Mouse (Mus musculus): Measurements from ENCODE around the gene Itpr1. TPM values are rescaled to one million over a fixed set of nuclear protein-coding genes. Genes with fewer than 3 reads are reported as not detected.

Gene Itpr1
- polyA plus RNA-seq, 1 experiment from 2014 or later, result 5.5 TPM

DNA sequence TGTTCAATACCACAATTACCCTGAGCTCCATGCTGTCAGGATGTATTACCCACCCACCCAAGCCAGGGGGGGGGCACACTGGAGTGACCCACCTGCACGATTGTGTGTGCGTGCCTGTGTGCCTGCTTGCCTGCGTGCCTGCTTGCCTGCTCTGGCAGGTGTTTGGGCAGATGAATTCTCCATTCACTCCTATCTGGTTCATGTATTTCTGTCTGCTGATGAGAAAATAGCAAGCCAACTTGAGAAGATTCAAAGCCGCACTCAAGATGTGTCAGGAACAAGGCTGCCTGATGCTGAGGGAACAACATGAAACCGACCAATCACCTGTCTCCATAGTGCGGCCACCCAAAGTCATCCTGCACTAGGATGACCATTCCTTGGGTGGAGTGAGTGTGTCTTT, 94.9 kb downstream of the Itpr1 start:
- 95% methylated on average over 6 of the region's 6 CpGs for WGBS

DNA sequence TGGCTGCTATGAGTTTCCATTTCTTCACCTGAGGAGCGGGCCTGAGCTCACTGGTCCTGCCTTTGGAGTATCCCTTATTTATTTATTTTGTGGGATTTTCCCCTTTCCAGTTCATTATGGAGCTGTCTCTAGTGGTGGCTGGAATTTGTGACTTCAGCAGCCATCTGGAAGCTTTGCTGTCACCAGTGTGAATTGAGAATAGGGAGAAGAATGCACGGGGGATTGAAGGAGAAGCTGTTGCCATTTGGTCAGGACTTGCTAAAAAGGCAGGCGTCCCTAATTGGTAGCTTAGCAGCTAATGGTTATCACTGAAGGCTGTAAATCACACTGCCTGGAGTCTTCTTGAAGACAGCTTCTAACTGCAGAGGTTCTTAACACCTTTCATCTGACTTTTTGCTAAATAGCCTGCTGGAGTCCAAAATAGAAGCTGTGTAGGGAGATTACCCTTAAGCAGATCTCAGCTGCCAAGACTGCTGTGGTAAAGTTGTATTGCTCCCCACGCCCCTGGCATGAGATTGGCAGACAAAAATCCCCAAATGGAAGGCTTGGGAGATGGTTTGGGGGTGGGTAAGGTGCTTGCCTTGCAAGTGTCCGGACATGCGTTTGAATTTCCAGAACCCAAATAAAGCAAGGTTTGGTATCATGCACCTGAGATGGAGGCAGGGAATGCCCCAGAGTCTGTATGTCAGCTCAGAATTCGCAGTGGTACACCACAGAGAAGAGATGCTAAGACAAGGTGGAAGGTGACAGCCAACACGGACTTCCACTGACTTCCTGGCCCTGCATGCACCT, 96.7 kb downstream of the Itpr1 start:
- H3K9ac ChIP-seq (replicated peaks; ENCODE audit: low read length), result no peak overlapping the region
- H3K36me3 ChIP-seq (ENCODE audit: control insufficient read depth, insufficient read depth, low read length), result no peaks in the 10 kb centered on the region
- DNase-seq, result no peak

More for the DNA sequence above, 94.9 kb downstream of the Itpr1 start:
- no peak for DNase-seq
- Histone ChIP-seq H3K36me3 (ENCODE audit: control insufficient read depth, insufficient read depth, low read length) (no peaks in the 10 kb centered on the region), H3K9ac (replicated peaks; ENCODE audit: low read length) (no peak overlapping the region), H3K4me3 (replicated peaks; ENCODE audit: low read depth, low read length) (no peak overlapping the region), H3K27me3 (ENCODE audit: control insufficient read depth, insufficient read depth, low read length) (no peaks in the 10 kb centered on the region), H3K4me1 (ENCODE audit: control insufficient read depth, insufficient read depth, low read length) (no peaks in the 10 kb centered on the region; the same call in 1 of the 2 replicates), H3K9me3 (ENCODE audit: control insufficient read depth, low read length) (no peaks in the 10 kb centered on the region), H3K4me2 (ENCODE audit: low read length) (no peak overlapping the region), H3K27ac (replicated peaks; ENCODE audit: low read depth, low read length) (no peak overlapping the region)
- no peak for ATAC-seq (ENCODE audit: low FRiP score, low TSS enrichment)

DNA sequence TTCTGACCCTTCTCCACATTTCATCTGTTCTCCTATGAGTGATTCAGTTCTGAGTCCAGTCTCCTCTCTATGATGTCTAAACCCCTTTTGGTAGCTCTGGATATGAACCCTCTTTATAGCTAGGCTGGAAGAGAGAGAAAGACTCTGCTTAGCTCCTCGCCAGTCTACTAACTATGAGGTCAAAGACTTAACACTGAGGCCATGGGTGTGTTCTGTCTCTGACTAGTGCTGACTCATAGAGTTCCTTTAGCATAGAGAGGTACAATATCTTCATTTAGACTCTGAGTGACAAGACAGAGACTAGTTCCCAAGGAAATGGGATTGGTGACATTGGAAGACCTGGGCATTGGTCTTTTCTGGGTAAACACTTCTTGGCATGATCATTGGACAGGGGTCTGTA, 100.2 kb downstream of the Itpr1 start:
- no peak overlapping the region for H3K9ac ChIP-seq (replicated peaks; ENCODE audit: low read length)
- no peak overlapping the region for H3K4me2 ChIP-seq (ENCODE audit: low read length)
- H3K36me3 ChIP-seq (ENCODE audit: control insufficient read depth, insufficient read depth, low read length), result no peaks in the 10 kb centered on the region
- no peaks in the 10 kb centered on the region for H3K27me3 ChIP-seq (ENCODE audit: control insufficient read depth, insufficient read depth, low read length)
- ATAC-seq (ENCODE audit: low FRiP score, low TSS enrichment) (no peak), DNase-seq (no peak)
- H3K27ac ChIP-seq (replicated peaks; ENCODE audit: low read depth, low read length), result no peak overlapping the region
- 81% methylated on average over 1 of the region's 1 CpGs for WGBS
- no peaks in the 10 kb centered on the region; the same call in 1 of the 2 replicates for H3K4me1 ChIP-seq (ENCODE audit: control insufficient read depth, insufficient read depth, low read length)
- H3K9me3 ChIP-seq (ENCODE audit: control insufficient read depth, low read length), result no peaks in the 10 kb centered on the region
- no peak overlapping the region for H3K4me3 ChIP-seq (replicated peaks; ENCODE audit: low read depth, low read length)

More for the DNA sequence above, 96.7 kb downstream of the Itpr1 start:
- Histone ChIP-seq H3K9me3 (ENCODE audit: control insufficient read depth, low read length) (no peaks in the 10 kb centered on the region), H3K27ac (replicated peaks; ENCODE audit: low read depth, low read length) (no peak overlapping the region), H3K27me3 (ENCODE audit: control insufficient read depth, insufficient read depth, low read length) (no peaks in the 10 kb centered on the region), H3K4me3 (replicated peaks; ENCODE audit: low read depth, low read length) (no peak overlapping the region), H3K4me2 (ENCODE audit: low read length) (no peak overlapping the region), H3K4me1 (ENCODE audit: control insufficient read depth, insufficient read depth, low read length) (no peaks in the 10 kb centered on the region; the same call in 1 of the 2 replicates)
- ATAC-seq (ENCODE audit: low FRiP score, low TSS enrichment), result no peak
- 71% methylated on average over 8 of the region's 8 CpGs for WGBS

DNA sequence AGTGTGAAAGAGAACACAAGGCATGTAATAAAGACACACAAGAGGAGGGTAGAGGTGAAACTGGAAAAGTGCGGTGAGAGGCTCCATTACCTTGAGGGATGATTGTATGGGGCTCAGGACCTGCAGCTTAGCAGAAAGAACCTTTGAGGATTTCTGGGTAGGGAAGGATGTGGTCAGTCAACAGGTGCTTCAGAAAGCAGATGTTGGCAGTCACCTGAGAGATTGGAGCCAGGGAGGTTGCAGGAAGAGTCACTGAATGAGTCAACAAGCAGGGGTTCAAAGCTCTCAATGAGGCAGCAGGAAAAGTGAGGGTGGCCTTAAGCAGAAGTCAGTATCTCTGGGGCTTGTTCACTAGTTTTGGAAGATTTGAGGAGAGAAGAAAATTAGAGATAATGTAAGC, 101.1 kb downstream of the Itpr1 start:
- WGBS, result 97% methylated on average over 1 of the region's 1 CpGs
- Histone ChIP-seq H3K4me1 (ENCODE audit: control insufficient read depth, insufficient read depth, low read length) (no peaks in the 10 kb centered on the region; the same call in 1 of the 2 replicates), H3K27ac (replicated peaks; ENCODE audit: low read depth, low read length) (no peak overlapping the region), H3K4me3 (replicated peaks; ENCODE audit: low read depth, low read length) (no peak overlapping the region), H3K9me3 (ENCODE audit: control insufficient read depth, low read length) (no peaks in the 10 kb centered on the region), H3K9ac (replicated peaks; ENCODE audit: low read length) (no peak overlapping the region), H3K27me3 (ENCODE audit: control insufficient read depth, insufficient read depth, low read length) (no peaks in the 10 kb centered on the region), H3K36me3 (ENCODE audit: control insufficient read depth, insufficient read depth, low read length) (no peaks in the 10 kb centered on the region), H3K4me2 (ENCODE audit: low read length) (no peak overlapping the region)
- no peak for ATAC-seq (ENCODE audit: low FRiP score, low TSS enrichment)
- no peak for DNase-seq

DNA sequence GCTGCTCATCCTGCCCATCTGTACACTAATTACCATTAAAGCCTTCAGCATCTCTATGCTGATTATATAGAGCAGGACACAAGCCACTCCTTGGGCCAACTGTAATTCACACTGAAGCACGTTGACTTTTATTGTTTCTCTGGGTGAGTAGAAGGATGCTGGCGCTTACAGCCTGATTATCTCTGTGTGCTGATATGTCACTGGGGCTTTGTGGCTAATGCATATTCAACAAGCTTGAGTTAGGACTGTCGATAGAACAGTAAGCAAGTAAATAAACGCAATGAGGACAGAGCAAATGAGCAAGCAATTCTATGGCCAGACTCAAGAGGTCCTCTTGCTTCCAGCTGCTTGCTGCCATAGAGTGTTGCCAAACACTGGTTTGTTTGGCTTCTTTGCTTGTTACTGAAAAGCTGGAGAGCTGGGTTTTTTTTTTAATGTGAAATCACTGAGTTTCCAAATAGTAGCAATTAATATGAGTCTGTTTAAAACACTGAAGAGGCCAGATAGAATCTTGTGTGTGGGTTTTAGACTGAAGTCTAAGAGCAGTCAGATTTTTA, 103.5 kb downstream of the Itpr1 start:
- WGBS, result 59% methylated on average over 4 of the region's 4 CpGs
- Histone ChIP-seq H3K27ac (replicated peaks; ENCODE audit: low read depth, low read length) (no peak overlapping the region), H3K4me2 (ENCODE audit: low read length) (no peak overlapping the region), H3K9ac (replicated peaks; ENCODE audit: low read length) (no peak overlapping the region), H3K4me3 (replicated peaks; ENCODE audit: low read depth, low read length) (no peak overlapping the region), H3K4me1 (ENCODE audit: control insufficient read depth, insufficient read depth, low read length) (no peaks in the 10 kb centered on the region), H3K36me3 (ENCODE audit: control insufficient read depth, insufficient read depth, low read length) (no peaks in the 10 kb centered on the region), H3K27me3 (ENCODE audit: control insufficient read depth, insufficient read depth, low read length) (no peaks in the 10 kb centered on the region), H3K9me3 (ENCODE audit: control insufficient read depth, low read length) (no peaks in the 10 kb centered on the region)
- ATAC-seq (ENCODE audit: low FRiP score, low TSS enrichment), result no peak
- peak; percentile 16 for DNase-seq

DNA sequence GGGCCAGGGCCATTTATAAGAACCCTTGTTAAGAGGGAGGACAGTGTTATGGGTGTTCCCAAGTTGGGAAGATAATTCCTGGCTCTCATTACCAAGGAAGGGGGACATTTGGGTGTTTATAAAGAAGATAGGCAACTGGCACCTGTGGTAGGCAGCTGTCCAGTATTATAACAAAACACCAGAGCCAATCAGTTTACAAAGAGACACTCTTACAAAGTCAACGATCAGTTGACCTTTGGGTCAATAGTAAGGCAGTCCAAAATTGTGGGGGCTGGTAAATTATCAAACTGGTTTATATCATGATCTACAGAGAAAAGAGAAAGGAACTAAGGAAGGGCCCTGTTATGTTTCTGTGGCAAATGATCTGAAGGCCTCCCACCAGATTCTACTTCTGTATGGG, 104.1 kb downstream of the Itpr1 start:
- whole genome bisulfite sequencing, result 93% methylated on average over 1 of the region's 1 CpGs
- H3K9me3 ChIP-seq (ENCODE audit: control insufficient read depth, low read length), result no peaks in the 10 kb centered on the region
- DNase-seq, result no peak
- H3K9ac ChIP-seq (replicated peaks; ENCODE audit: low read length), result no peak overlapping the region
- no peak overlapping the region for H3K27ac ChIP-seq (replicated peaks; ENCODE audit: low read depth, low read length)
- no peaks in the 10 kb centered on the region for H3K27me3 ChIP-seq (ENCODE audit: control insufficient read depth, insufficient read depth, low read length)
- no peak for ATAC-seq (ENCODE audit: low FRiP score, low TSS enrichment)
- no peaks in the 10 kb centered on the region for H3K36me3 ChIP-seq (ENCODE audit: control insufficient read depth, insufficient read depth, low read length)
- no peak overlapping the region for H3K4me2 ChIP-seq (ENCODE audit: low read length)
- no peaks in the 10 kb centered on the region for H3K4me1 ChIP-seq (ENCODE audit: control insufficient read depth, insufficient read depth, low read length)
- no peak overlapping the region for H3K4me3 ChIP-seq (replicated peaks; ENCODE audit: low read depth, low read length)

DNA sequence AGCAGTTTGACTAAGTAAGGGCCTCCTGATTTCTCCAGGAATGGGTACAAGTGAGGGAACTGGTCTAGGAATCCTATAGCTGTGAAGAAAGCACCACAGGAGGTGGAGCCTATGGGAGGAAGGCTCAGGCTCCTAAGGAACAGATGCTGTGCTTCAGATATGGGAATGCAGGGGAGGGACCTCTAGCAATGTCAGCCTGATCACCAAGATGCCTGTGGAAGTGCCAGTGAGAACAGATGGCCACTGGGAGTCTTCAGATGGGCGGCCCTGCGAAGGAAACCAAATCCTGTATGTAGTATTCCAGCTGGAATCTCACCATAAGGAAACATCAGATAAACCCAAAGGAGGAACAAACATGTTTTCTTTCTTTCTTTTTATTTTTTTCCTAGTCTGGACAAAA, 108.8 kb downstream of the Itpr1 start:
- Histone ChIP-seq H3K36me3 (ENCODE audit: control insufficient read depth, insufficient read depth, low read length) (no peaks in the 10 kb centered on the region), H3K9me3 (ENCODE audit: control insufficient read depth, low read length) (no peaks in the 10 kb centered on the region), H3K4me3 (replicated peaks; ENCODE audit: low read depth, low read length) (no peak overlapping the region), H3K4me2 (ENCODE audit: low read length) (no peak overlapping the region), H3K9ac (replicated peaks; ENCODE audit: low read length) (no peak overlapping the region), H3K4me1 (ENCODE audit: control insufficient read depth, insufficient read depth, low read length) (no peaks in the 10 kb centered on the region), H3K27me3 (ENCODE audit: control insufficient read depth, insufficient read depth, low read length) (no peaks in the 10 kb centered on the region), H3K27ac (replicated peaks; ENCODE audit: low read depth, low read length) (no peak overlapping the region)
- no peak for ATAC-seq (ENCODE audit: low FRiP score, low TSS enrichment)
- WGBS, result 95% methylated on average over 2 of the region's 2 CpGs
- no peak for DNase-seq

DNA sequence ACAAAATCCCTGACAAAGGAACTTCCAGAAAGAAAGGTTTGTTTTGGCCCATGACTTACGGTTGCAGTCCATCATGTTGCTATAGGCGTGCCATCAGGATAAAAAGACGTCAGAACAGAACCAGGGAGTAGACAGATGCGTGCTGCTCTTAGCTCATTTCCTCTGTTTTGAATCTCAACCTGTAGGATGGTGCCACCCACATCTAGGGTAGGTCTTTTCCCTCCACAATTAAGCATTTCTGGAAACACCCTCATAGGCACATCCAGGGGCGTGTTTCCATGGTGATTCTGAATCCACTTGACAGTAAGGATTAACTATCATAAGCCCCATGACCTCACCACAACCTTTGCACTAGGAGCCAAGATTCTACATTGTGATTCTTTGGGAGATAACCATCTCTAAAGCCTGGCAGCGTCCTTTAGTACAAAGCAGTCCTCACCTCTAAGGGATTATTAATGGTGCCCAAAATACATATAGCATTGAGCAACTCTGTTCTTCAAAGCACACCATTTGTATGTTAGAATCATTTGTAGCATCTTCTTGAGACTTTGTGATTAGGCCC, 111.6 kb downstream of the Itpr1 start:
- no peak overlapping the region for H3K4me2 ChIP-seq (ENCODE audit: low read length)
- H3K36me3 ChIP-seq (ENCODE audit: control insufficient read depth, insufficient read depth, low read length), result no peaks in the 10 kb centered on the region
- no peak for ATAC-seq (ENCODE audit: low FRiP score, low TSS enrichment)
- WGBS, result 83% methylated on average over 6 of the region's 6 CpGs
- no peak overlapping the region for H3K27ac ChIP-seq (replicated peaks; ENCODE audit: low read depth, low read length)
- no peak for DNase-seq
- no peaks in the 10 kb centered on the region for H3K4me1 ChIP-seq (ENCODE audit: control insufficient read depth, insufficient read depth, low read length)
- H3K9ac ChIP-seq (replicated peaks; ENCODE audit: low read length), result no peak overlapping the region
- H3K27me3 ChIP-seq (ENCODE audit: control insufficient read depth, insufficient read depth, low read length), result no peaks in the 10 kb centered on the region
- no peaks in the 10 kb centered on the region for H3K9me3 ChIP-seq (ENCODE audit: control insufficient read depth, low read length)
- H3K4me3 ChIP-seq (replicated peaks; ENCODE audit: low read depth, low read length), result no peak overlapping the region

DNA sequence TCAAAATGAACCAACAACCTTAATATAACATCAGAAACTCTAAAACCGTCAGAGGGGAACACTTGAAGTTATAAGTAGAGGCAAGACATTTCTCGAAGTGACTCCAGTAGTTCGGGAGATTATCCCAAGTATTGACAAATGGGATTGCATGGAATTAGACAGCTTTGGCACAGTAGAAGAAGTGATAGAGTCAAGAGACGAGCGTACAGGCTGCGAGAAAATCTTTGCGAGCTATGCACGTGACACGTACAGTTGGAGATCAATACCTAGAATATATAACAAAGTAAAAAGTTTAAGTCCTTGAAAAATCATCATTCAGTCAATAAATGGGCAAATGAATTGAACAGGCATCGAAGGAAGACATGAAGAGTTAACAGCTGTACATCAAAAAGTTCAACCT, 112.5 kb downstream of the Itpr1 start:
- Histone ChIP-seq H3K9ac (replicated peaks; ENCODE audit: low read length) (no peak overlapping the region), H3K4me1 (ENCODE audit: control insufficient read depth, insufficient read depth, low read length) (no peaks in the 10 kb centered on the region), H3K36me3 (ENCODE audit: control insufficient read depth, insufficient read depth, low read length) (no peaks in the 10 kb centered on the region), H3K4me2 (ENCODE audit: low read length) (no peak overlapping the region), H3K4me3 (replicated peaks; ENCODE audit: low read depth, low read length) (no peak overlapping the region), H3K27me3 (ENCODE audit: control insufficient read depth, insufficient read depth, low read length) (no peaks in the 10 kb centered on the region), H3K9me3 (ENCODE audit: control insufficient read depth, low read length) (no peaks in the 10 kb centered on the region), H3K27ac (replicated peaks; ENCODE audit: low read depth, low read length) (no peak overlapping the region)
- WGBS, result 91% methylated on average over 10 of the region's 10 CpGs
- no peak for DNase-seq
- ATAC-seq (ENCODE audit: low FRiP score, low TSS enrichment), result no peak
